Mouse (Mus musculus): Measurements from ENCODE around the gene Gm20498. TPM values are rescaled to one million over a fixed set of nuclear protein-coding genes. Genes with fewer than 3 reads are reported as not detected.

The Gm20498 gene
- polyA plus RNA-seq, 1 experiment: 4.7 TPM

- no peak overlapping the region for H3K27ac ChIP-seq (ENCODE audit: insufficient read depth, low read length)
- 87% methylated on average over 5 of the region's 5 CpGs for WGBS
- no peaks in the 10 kb centered on the region for H3K4me1 ChIP-seq (ENCODE audit: control insufficient read depth, insufficient read depth, insufficient read length)
- no peak overlapping the region for H3K4me3 ChIP-seq (ENCODE audit: extremely low read depth, insufficient read depth, insufficient read length)
- no peak for DNase-seq (ENCODE audit: low read depth in 1 of 2, low spot score in 2 of 2)
- H3K27me3 ChIP-seq (ENCODE audit: control insufficient read depth, insufficient read depth, low read length): no peaks in the 10 kb centered on the region
- H3K36me3 ChIP-seq (ENCODE audit: control insufficient read depth, insufficient read depth, low read length): no peaks in the 10 kb centered on the region
- TF ChIP-seq POLR2A (IDR thresholded peaks at IDR 0.05; ENCODE audit: low read depth, low read length): no peak
- TF ChIP-seq CTCF (IDR thresholded peaks at IDR 0.05; ENCODE audit: extremely low read depth, insufficient read depth, insufficient read length, insufficient replicate concordance): no peak
Observed at GRCm38 (mm10) chr12:81315953-81316352, 216.8 kb downstream of the Gm20498 start.

Other genes with a start within 250 kb of the Gm20498 start
- gene Slc8a3, start 199.7 kb downstream of the Gm20498 start, polyA plus RNA-seq (2012; rRNA removed): not detected in 2 replicates
- 0.08 and 0.30 TPM in 2 replicates for gene Gm4787, start 153.4 kb downstream of the Gm20498 start, polyA plus RNA-seq (2012; rRNA removed)
- 0.20 and 0.35 TPM in 2 replicates for gene Adam4, start 111.0 kb downstream of the Gm20498 start, polyA plus RNA-seq (2012; rRNA removed)
- gene Cox16, start 47.8 kb downstream of the Gm20498 start, polyA plus RNA-seq (2012; rRNA removed): 47.6 and 54.1 TPM in 2 replicates
- gene Synj2bp, start within 50 bp of the Gm20498 start, polyA plus RNA-seq (2012; rRNA removed): 10.7 and 13.7 TPM in 2 replicates
- gene Adam21, start 35.6 kb upstream of the Gm20498 start, polyA plus RNA-seq (2012; rRNA removed): 0.02 TPM in 1 of 2 replicates, not detected in the other
- gene Med6, start 62.1 kb upstream of the Gm20498 start, polyA plus RNA-seq (2012; rRNA removed): 2.8 and 3.3 TPM in 2 replicates
- 0.33 and 0.40 TPM in 2 replicates for gene Ttc9, start 98.3 kb upstream of the Gm20498 start, polyA plus RNA-seq (2012; rRNA removed)
- gene Map3k9, start 248.3 kb upstream of the Gm20498 start, polyA plus RNA-seq (2012; rRNA removed): 2.9 and 3.5 TPM in 2 replicates

Data from spleen, adult 2 months (tissue).